Mouse (Mus musculus) small intestine, adult 2 months (tissue): ENCODE data around the gene Rpl18a.

Source experiments
- CTCF ChIP-seq: fragments of 200-500 bp; IDR thresholded peaks from 2 replicates; pipeline ENCODE4 v1.5.1; 2012; ENCODE audit warnings: low read depth, mild to moderate bottlenecking, control low read depth, inconsistent platforms, low read length, moderate library complexity, mixed read lengths; ENCODE audit not compliant: insufficient replicate concordance, insufficient read length; ENCODE audit errors: extremely low read depth
- POLR2A ChIP-seq: fragments of 200-500 bp; IDR thresholded peaks from 2 replicates; pipeline ENCODE4 v1.6.1; 2012; ENCODE audit warnings: low read depth, mild to moderate bottlenecking, control low read depth, inconsistent platforms, low read length, moderate library complexity

GRCm38 (mm10) chr8:70893656-70894384, 3.4 kb downstream of the Rpl18a start:
- TF ChIP-seq CTCF = peak; percentile 64; the same call in 1 of the 2 replicates
- no peak for TF ChIP-seq POLR2A
